Mouse (Mus musculus): ENCODE results near the gene Kdm4d.

- TF ChIP-seq CTCF (IDR thresholded peaks at IDR 0.05; ENCODE audit: extremely low read depth, insufficient read length, insufficient replicate concordance, low read depth, low read length): no peak
- TF ChIP-seq POLR2A (IDR thresholded peaks at IDR 0.05; ENCODE audit: low read depth, low read length): no peak
Measured at GRCm38 (mm10) chr9:14530004-14530403, 29.7 kb upstream of the Kdm4d start.

All from small intestine, adult 2 months (tissue).